Mouse (Mus musculus): ENCODE measurements around the gene Tmcc3. TPM values are rescaled to one million over a fixed set of nuclear protein-coding genes. Genes with fewer than 3 reads are reported as not detected.

Gene Tmcc3
- total and polyA plus RNA-seq, 2 experiments from 2014 or later, result 12.8 to 14.7 TPM

- DNase-seq (ENCODE audit: low spot score) (no peak), ATAC-seq (ENCODE audit: low FRiP score) (no peak)
- Histone ChIP-seq H3K36me3 (ENCODE audit: insufficient read depth, low read length) (no peaks in the 10 kb centered on the region), H3K9ac (replicated peaks; ENCODE audit: low read length, poor library complexity, severe bottlenecking) (no peak overlapping the region), H3K27me3 (ENCODE audit: insufficient read depth, low read length) (no peaks in the 10 kb centered on the region), H3K4me1 (ENCODE audit: insufficient read depth, low read length) (no peaks in the 10 kb centered on the region), H3K4me2 (ENCODE audit: low read depth, low read length, poor library complexity, severe bottlenecking) (no peak overlapping the region), H3K4me3 (ENCODE audit: low read depth, low read length) (no peak overlapping the region), H3K27ac (ENCODE audit: low read depth, low read length) (no peak overlapping the region), H3K9me3 (ENCODE audit: low read length) (no peaks in the 10 kb centered on the region)
- TF ChIP-seq CTCF (IDR thresholded peaks at IDR 0.05), result no peak
- 88% methylated on average over 7 of the region's 7 CpGs for WGBS
Measured at GRCm38 (mm10) chr10:94445192-94445591, 133.4 kb downstream of the Tmcc3 start.

- Histone ChIP-seq H3K9ac (replicated peaks; ENCODE audit: low read length, poor library complexity, severe bottlenecking) (no peak overlapping the region), H3K4me2 (ENCODE audit: low read depth, low read length, poor library complexity, severe bottlenecking) (no peak overlapping the region), H3K27ac (ENCODE audit: low read depth, low read length) (no peak overlapping the region), H3K27me3 (ENCODE audit: insufficient read depth, low read length) (no peaks in the 10 kb centered on the region), H3K36me3 (ENCODE audit: insufficient read depth, low read length) (no peaks in the 10 kb centered on the region), H3K4me3 (ENCODE audit: low read depth, low read length) (no peak overlapping the region), H3K9me3 (ENCODE audit: low read length) (no peaks in the 10 kb centered on the region), H3K4me1 (ENCODE audit: insufficient read depth, low read length) (no peaks in the 10 kb centered on the region)
- WGBS, result 68% methylated on average over 7 of the region's 7 CpGs
- DNase-seq (ENCODE audit: low spot score) (no peak), ATAC-seq (ENCODE audit: low FRiP score) (no peak)
- TF ChIP-seq CTCF (IDR thresholded peaks at IDR 0.05), result no peak
Measured at GRCm38 (mm10) chr10:94446379-94447008, 134.7 kb downstream of the Tmcc3 start.

GRCm38 (mm10) chr10:94449676-94450075 is 137.9 kb downstream of the Tmcc3 start:
- H3K9me3 ChIP-seq (ENCODE audit: low read length), result no peaks in the 10 kb centered on the region
- H3K36me3 ChIP-seq (ENCODE audit: insufficient read depth, low read length), result no peaks in the 10 kb centered on the region
- no peak overlapping the region for H3K9ac ChIP-seq (replicated peaks; ENCODE audit: low read length, poor library complexity, severe bottlenecking)
- DNase-seq (ENCODE audit: low spot score) (no peak), ATAC-seq (ENCODE audit: low FRiP score) (no peak)
- H3K4me2 ChIP-seq (ENCODE audit: low read depth, low read length, poor library complexity, severe bottlenecking), result no peak overlapping the region
- no peaks in the 10 kb centered on the region for H3K4me1 ChIP-seq (ENCODE audit: insufficient read depth, low read length)
- TF ChIP-seq CTCF (IDR thresholded peaks at IDR 0.05), result no peak
- 67% methylated on average over 3 of the region's 3 CpGs for WGBS
- no peak overlapping the region for H3K4me3 ChIP-seq (ENCODE audit: low read depth, low read length)
- no peaks in the 10 kb centered on the region for H3K27me3 ChIP-seq (ENCODE audit: insufficient read depth, low read length)
- no peak overlapping the region for H3K27ac ChIP-seq (ENCODE audit: low read depth, low read length)

- no peak overlapping the region for H3K27ac ChIP-seq (ENCODE audit: low read depth, low read length)
- 47% methylated on average over 8 of the region's 8 CpGs for WGBS
- no peak for TF ChIP-seq CTCF (IDR thresholded peaks at IDR 0.05)
Measured at GRCm38 (mm10) chr10:94450781-94451180, 139.0 kb downstream of the Tmcc3 start.

GRCm38 (mm10) chr10:94457454-94457853 is 145.7 kb downstream of the Tmcc3 start:
- H3K4me3 ChIP-seq (ENCODE audit: low read depth, low read length), result no peak overlapping the region
- no peaks in the 10 kb centered on the region for H3K27me3 ChIP-seq (ENCODE audit: insufficient read depth, low read length)
- TF ChIP-seq CTCF (IDR thresholded peaks at IDR 0.05), result no peak
- H3K27ac ChIP-seq (ENCODE audit: low read depth, low read length), result no peak overlapping the region
- DNase-seq (ENCODE audit: low spot score) (no peak), ATAC-seq (ENCODE audit: low FRiP score) (no peak)
- WGBS, result 69% methylated on average over 1 of the region's 1 CpGs
- H3K9ac ChIP-seq (replicated peaks; ENCODE audit: low read length, poor library complexity, severe bottlenecking), result no peak overlapping the region
- H3K4me1 ChIP-seq (ENCODE audit: insufficient read depth, low read length), result no peaks in the 10 kb centered on the region
- no peaks in the 10 kb centered on the region for H3K9me3 ChIP-seq (ENCODE audit: low read length)
- no peaks in the 10 kb centered on the region for H3K36me3 ChIP-seq (ENCODE audit: insufficient read depth, low read length)
- no peak overlapping the region for H3K4me2 ChIP-seq (ENCODE audit: low read depth, low read length, poor library complexity, severe bottlenecking)

More at GRCm38 (mm10) chr10:94450781-94451180, 139.0 kb downstream of the Tmcc3 start:
- Histone ChIP-seq H3K27me3 (ENCODE audit: insufficient read depth, low read length) (no peaks in the 10 kb centered on the region), H3K36me3 (ENCODE audit: insufficient read depth, low read length) (no peaks in the 10 kb centered on the region), H3K4me3 (ENCODE audit: low read depth, low read length) (no peak overlapping the region), H3K4me2 (ENCODE audit: low read depth, low read length, poor library complexity, severe bottlenecking) (no peak overlapping the region), H3K9ac (replicated peaks; ENCODE audit: low read length, poor library complexity, severe bottlenecking) (no peak overlapping the region), H3K9me3 (ENCODE audit: low read length) (no peaks in the 10 kb centered on the region), H3K4me1 (ENCODE audit: insufficient read depth, low read length) (no peaks in the 10 kb centered on the region)
- DNase-seq (ENCODE audit: low spot score) (no peak), ATAC-seq (ENCODE audit: low FRiP score) (no peak)

GRCm38 (mm10) chr10:94458690-94459089 is 146.9 kb downstream of the Tmcc3 start:
- TF ChIP-seq CTCF (IDR thresholded peaks at IDR 0.05), result no peak
- H3K4me1 ChIP-seq (ENCODE audit: insufficient read depth, low read length), result no peaks in the 10 kb centered on the region
- no peaks in the 10 kb centered on the region for H3K9me3 ChIP-seq (ENCODE audit: low read length)
- ATAC-seq (ENCODE audit: low FRiP score) (no peak), DNase-seq (ENCODE audit: low spot score) (peak; percentile 64)
- 62% methylated on average over 6 of the region's 6 CpGs for WGBS
- no peak overlapping the region for H3K27ac ChIP-seq (ENCODE audit: low read depth, low read length)
- H3K4me3 ChIP-seq (ENCODE audit: low read depth, low read length), result no peak overlapping the region
- no peaks in the 10 kb centered on the region for H3K36me3 ChIP-seq (ENCODE audit: insufficient read depth, low read length)
- no peak overlapping the region for H3K4me2 ChIP-seq (ENCODE audit: low read depth, low read length, poor library complexity, severe bottlenecking)
- no peaks in the 10 kb centered on the region for H3K27me3 ChIP-seq (ENCODE audit: insufficient read depth, low read length)
- H3K9ac ChIP-seq (replicated peaks; ENCODE audit: low read length, poor library complexity, severe bottlenecking), result no peak overlapping the region
